Mouse (Mus musculus): ENCODE data around the gene Dhrs2.

Gene Dhrs2

GRCm38 (mm10) chr14:55221707-55222106 lies at the start of gene Dhrs2:
TSS of gene Dhrs2 (plus strand) at chr14:55222007.
- DNase-seq (ENCODE audit: low spot score), result no peak

- DNase-seq (ENCODE audit: low spot score), result no peak
These were observed 47.6 kb upstream of the Dhrs2 start for GRCm38 (mm10) chr14:55174164-55174563.

- DNase-seq (ENCODE audit: low spot score), result peak; percentile 54
These were observed 44.5 kb upstream of the Dhrs2 start for GRCm38 (mm10) chr14:55177274-55177673.

- no peak for DNase-seq (ENCODE audit: low spot score)
These were observed 40.9 kb upstream of the Dhrs2 start for GRCm38 (mm10) chr14:55180951-55181350.

- no peak for DNase-seq (ENCODE audit: low spot score)
These were observed 38.6 kb upstream of the Dhrs2 start for GRCm38 (mm10) chr14:55183231-55183630.

GRCm38 (mm10) chr14:55184640-55185145 lies 37.1 kb upstream of the Dhrs2 start:
- no peak for DNase-seq (ENCODE audit: low spot score)

GRCm38 (mm10) chr14:55188491-55188890 lies 33.3 kb upstream of the Dhrs2 start:
- DNase-seq (ENCODE audit: low spot score), result no peak

- DNase-seq (ENCODE audit: low spot score), result peak; percentile 74
These were observed 32.4 kb upstream of the Dhrs2 start for GRCm38 (mm10) chr14:55189351-55189769.

GRCm38 (mm10) chr14:55193354-55193753 lies 28.5 kb upstream of the Dhrs2 start:
- DNase-seq (ENCODE audit: low spot score), result no peak

GRCm38 (mm10) chr14:55193876-55194635 lies 27.8 kb upstream of the Dhrs2 start:
- DNase-seq (ENCODE audit: low spot score), result no peak

DNA sequence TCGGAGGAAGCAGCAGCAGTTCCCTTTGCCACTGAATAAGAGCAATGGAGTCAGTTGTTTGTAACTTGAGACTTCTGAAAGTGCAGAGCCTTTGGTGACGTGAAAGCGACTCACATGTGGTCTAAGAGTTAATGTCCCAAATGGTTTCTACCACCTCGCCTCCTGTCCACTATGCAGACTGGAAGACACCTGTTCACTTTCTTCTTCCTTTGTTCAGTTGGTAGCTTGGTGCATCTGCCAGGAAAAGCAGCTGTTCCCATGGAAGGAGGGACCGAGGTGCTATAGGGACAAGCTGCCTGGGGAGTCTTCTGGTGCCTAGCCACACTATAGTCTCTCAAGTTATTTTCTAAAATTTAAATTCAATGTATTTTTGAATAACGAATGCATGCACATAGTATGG lies 27.0 kb upstream of the Dhrs2 start:
- DNase-seq (ENCODE audit: low spot score), result no peak

GRCm38 (mm10) chr14:55197121-55197520 lies 24.7 kb upstream of the Dhrs2 start:
- DNase-seq (ENCODE audit: low spot score), result no peak

DNA sequence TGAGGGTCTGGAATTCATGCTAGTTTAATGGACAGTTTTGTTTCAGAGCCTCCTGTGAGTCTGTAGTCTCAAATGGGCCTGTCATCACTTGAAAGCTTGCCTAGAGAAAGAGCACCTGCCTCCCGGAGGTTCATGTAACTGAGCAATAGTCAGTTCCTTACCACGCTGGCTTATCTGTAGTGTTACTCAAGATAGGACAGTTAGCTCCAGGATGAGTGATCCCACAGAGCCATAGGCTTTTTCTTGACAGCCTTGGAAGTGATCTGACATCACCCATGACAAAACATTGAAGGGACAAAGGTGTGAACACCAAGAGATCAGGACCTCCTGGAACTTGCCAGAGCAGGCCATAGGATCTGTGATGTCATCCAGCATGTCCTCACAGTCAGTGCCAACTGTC lies 23.6 kb upstream of the Dhrs2 start:
- DNase-seq (ENCODE audit: low spot score), result no peak

- DNase-seq (ENCODE audit: low spot score), result no peak
These were observed 17.3 kb upstream of the Dhrs2 start for GRCm38 (mm10) chr14:55204544-55204943.

DNA sequence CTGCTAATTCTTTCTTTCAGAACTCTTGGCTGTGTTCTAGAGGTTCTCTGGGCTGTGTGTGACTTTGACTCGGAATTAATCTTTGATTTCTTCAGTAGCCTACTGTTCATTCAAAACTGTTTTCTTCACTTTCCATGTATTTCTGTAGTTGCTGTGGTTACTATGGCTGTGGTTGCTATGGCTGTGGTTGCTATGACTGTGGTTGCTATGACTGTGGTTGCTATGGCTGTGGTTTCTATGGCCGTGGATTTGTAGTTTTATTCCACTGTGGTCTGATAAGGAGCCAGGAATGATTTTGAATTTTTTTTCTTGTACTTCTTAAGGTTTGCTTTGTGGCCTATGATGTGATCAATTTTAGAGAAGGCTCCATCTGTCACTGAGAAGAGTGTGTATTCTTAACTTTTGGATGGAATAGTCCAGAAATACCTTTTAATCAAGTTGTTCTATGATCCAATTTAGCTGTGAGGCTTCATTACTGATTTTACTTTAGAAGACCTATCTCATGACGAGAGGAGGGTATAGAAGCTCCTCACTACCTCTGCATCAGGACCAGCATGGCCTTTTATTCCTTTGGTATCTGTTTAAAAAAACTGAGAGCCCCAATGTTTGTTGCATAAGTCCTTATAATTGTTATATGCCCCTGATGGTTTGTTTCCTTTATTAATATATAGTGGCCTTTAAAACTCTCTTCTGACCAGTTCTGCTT lies 16.6 kb upstream of the Dhrs2 start:
- peak; percentile 55 for DNase-seq (ENCODE audit: low spot score)

- DNase-seq (ENCODE audit: low spot score), result no peak
These were observed 13.5 kb upstream of the Dhrs2 start for GRCm38 (mm10) chr14:55208306-55208705.

DNA sequence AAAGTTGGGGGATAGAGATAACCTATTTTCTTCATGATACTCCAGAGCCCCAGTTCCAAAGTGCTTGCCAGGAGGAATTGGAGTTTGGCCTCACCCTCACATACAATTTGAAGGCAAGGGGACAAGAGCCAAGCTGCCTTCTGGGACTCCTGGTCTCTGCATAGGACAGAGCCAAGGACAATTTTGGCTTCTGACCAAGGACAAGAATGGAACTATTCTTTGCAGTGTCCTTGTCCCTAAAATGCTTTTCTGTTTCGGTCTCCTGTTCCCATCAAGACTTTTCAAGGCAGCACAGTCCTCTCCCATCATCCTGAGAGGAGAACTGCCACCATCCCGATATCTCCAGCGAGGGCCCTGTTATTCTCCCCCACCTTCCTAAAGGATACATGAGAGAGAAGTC lies 8.2 kb upstream of the Dhrs2 start:
- no peak for DNase-seq (ENCODE audit: low spot score)

DNA sequence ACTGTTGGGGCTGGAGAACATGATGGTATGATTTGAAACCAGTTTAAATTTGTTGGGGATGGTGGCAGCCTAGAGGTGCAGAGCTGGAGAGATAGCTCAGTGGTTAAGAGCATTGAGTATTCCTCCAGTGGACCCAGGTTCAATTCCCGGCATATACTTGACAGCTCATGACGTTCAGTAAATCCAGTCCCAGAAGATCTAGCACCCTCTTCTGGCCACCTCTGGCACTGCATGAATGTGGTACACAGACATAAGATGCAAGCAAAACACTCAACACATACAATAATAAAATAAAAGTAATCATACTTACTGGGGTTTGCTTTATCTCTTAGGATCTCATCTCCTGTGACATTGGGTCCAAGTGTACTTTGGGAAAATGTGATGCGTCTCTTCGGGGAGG lies 7.3 kb upstream of the Dhrs2 start:
- peak; percentile 8 for DNase-seq (ENCODE audit: low spot score)

DNA sequence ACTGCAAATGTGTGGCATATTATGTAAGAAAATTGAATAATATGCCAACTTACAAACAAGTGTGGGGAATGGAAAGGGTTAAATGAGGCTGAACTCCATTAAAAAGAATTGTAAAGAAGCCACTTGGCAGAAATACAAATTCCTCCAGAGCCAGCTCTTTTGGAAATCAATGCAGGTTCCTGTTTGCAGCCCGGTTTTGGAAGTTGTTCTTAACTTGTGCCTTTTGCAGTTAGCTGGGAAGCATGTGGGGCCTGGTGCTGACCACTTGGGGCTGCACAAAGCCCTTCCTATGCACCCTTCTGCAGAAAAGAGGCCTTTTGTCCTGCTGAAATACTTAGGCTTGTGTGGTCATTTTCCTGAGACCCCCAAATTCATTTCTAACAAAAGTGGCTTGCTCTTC lies 1.4 kb downstream of the Dhrs2 start:
- DNase-seq (ENCODE audit: low spot score), result no peak

GRCm38 (mm10) chr14:55234639-55235038 lies 12.8 kb downstream of the Dhrs2 start:
- DNase-seq (ENCODE audit: low spot score), result no peak

- no peak for DNase-seq (ENCODE audit: low spot score)
These were observed 14.9 kb downstream of the Dhrs2 start for GRCm38 (mm10) chr14:55236685-55237084.

- DNase-seq (ENCODE audit: low spot score), result no peak
These were observed 20.9 kb downstream of the Dhrs2 start for GRCm38 (mm10) chr14:55242664-55243063.

- DNase-seq (ENCODE audit: low spot score), result no peak
These were observed 25.4 kb downstream of the Dhrs2 start for GRCm38 (mm10) chr14:55247181-55247580.
